Comparison of ENCODE assay signal across 12 mouse cellular contexts in the genomic region with DNA sequence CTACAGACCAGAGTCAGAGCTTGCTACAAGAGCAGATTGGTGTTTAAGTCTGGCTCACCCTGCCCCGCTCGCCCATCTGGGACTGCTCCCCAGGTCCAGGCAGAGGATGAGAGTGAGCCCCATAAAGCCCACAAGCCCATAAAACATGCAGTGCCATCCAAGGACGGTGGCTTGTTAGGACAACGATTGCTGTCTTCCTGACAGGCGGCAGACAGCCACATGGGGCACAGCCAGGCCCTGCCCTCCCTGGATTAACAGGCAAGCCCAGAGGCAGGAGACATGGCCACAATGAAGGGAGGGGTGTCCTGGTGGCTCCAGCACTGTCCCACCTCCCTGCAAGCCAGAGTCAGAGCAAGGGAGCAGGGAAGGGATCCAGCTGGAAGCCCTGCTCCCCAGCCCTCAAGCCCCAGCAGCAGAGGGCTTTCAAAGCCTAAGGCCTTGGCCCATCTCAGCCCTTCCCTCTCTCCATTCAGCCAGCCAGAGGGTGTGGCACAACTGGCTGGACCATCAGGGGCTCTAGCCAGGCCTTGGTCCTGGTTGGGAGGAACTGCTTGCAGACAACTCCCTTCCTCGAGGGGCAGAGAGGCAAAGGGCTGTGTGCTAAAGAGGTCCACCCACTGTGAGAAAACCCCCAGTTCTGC. TPM values are rescaled to one million over a fixed set of nuclear protein-coding genes. Genes with fewer than 3 reads are reported as not detected.
A peak's percentile ranks its signal among the peaks of the same experiment; 100 is the strongest.
DNase-seq lines count a peak whose midpoint lies in the region; ATAC-seq and TF ChIP-seq lines count a peak whose summit lies in the region.
"Had no signal": no experiment of that assay in that cellular context is flagged by ENCODE, and none has a peak within 500 bp of the region (broad histone marks: within the 10 kb centered on the region; RNA-seq: fewer than 3 reads in every experiment).

No protein-coding gene starts in this region.

- no peaks in the 10 kb centered on the region for H3K36me3 ChIP-seq in kidney, postnatal 0 days (ENCODE audit: insufficient read depth, low read length)
- no peaks in the 10 kb centered on the region for H3K36me3 ChIP-seq in heart, embryonic 16.5 days (ENCODE audit: control insufficient read depth, insufficient read depth)
- H3K36me3 ChIP-seq: midbrain, embryonic 15.5 days had no signal

- DNase-seq in kidney, postnatal 0 days (ENCODE audit: low spot score): no peak
- no peak for DNase-seq in kidney, postnatal 36 days
- peak; percentile 70 for DNase-seq in lung, postnatal 25 days (ENCODE audit: low spot score)
- no peak for DNase-seq in layer of hippocampus, postnatal 14 days (ENCODE audit: low spot score in 2 of 2)
- DNase-seq in thymus, postnatal 0 days (ENCODE audit: low spot score): no peak

- H3K4me2 ChIP-seq in kidney, postnatal 0 days (ENCODE audit: low read length): no peak overlapping the region
- no peak overlapping the region for H3K4me2 ChIP-seq in heart, embryonic 16.5 days (ENCODE audit: low read depth, low read length)
- H3K4me2 ChIP-seq: midbrain, embryonic 15.5 days had no signal

- no peak for ATAC-seq in kidney, postnatal 0 days (replicated peaks; ENCODE audit: low FRiP score, low read depth)
- 0 out of 2 replicates have a peak, but pooled peaks have one; percentile 24 for ATAC-seq in heart, embryonic 16.5 days (replicated peaks; ENCODE audit: extremely low read depth, insufficient read depth, low FRiP score)
- no peak for ATAC-seq in megakaryocyte-erythroid progenitor cell, adult 5-6 weeks (replicated peaks; ENCODE audit: low FRiP score, low TSS enrichment, poor library complexity, severe bottlenecking)
- ATAC-seq: inflammation-experienced regulatory T-cells, adult 6 months; midbrain, embryonic 15.5 days; Patski had no signal

- no peak for TF ChIP-seq POLR2A in embryonic fibroblast, embryonic 13.5 days (IDR thresholded peaks at IDR 0.05; ENCODE audit: low read depth, low read length)

- WGBS in kidney, postnatal 0 days: 55% methylated on average over 6 of the region's 6 CpGs
- WGBS in heart, embryonic 16.5 days: 66% methylated on average over 6 of the region's 6 CpGs

- peak overlapping the region; percentile 64 for H3K27ac ChIP-seq in kidney, postnatal 0 days
- H3K27ac ChIP-seq in embryonic fibroblast, embryonic 13.5 days (ENCODE audit: insufficient read depth, low read length): peak overlapping the region; percentile 58
- peak overlapping the region; percentile 12 for H3K27ac ChIP-seq in heart, embryonic 16.5 days (ENCODE audit: low read length)
- H3K27ac ChIP-seq: midbrain, embryonic 15.5 days had no signal

- H3K4me1 ChIP-seq in kidney, postnatal 0 days (replicated peaks; ENCODE audit: insufficient read depth, low read length): peaks cover 24% of the 10 kb centered on the region
- peaks cover 4% of the 10 kb centered on the region for H3K4me1 ChIP-seq in embryonic fibroblast, embryonic 13.5 days (ENCODE audit: control insufficient read depth, insufficient read depth, low read length)
- peaks cover 32% of the 10 kb centered on the region for H3K4me1 ChIP-seq in heart, embryonic 16.5 days (ENCODE audit: control insufficient read depth, insufficient read depth, low read length)
- H3K4me1 ChIP-seq: midbrain, embryonic 15.5 days had no signal

- H3K9ac ChIP-seq in kidney, postnatal 0 days (ENCODE audit: low read depth, low read length): no peak overlapping the region
- H3K9ac ChIP-seq in heart, embryonic 16.5 days (ENCODE audit: low read length): peak overlapping the region; percentile 1; the same call in 1 of the 2 replicates
- H3K9ac ChIP-seq: midbrain, embryonic 15.5 days had no signal

- H3K27me3 ChIP-seq in kidney, postnatal 0 days (ENCODE audit: insufficient read depth, low read length): no peaks in the 10 kb centered on the region
- H3K27me3 ChIP-seq in heart, embryonic 16.5 days (ENCODE audit: control insufficient read depth, insufficient read depth, low read length): no peaks in the 10 kb centered on the region
- H3K27me3 ChIP-seq: midbrain, embryonic 15.5 days; Patski had no signal

- H3K9me3 ChIP-seq in kidney, postnatal 0 days (replicated peaks; ENCODE audit: low read length): no peaks in the 10 kb centered on the region
- no peaks in the 10 kb centered on the region for H3K9me3 ChIP-seq in heart, embryonic 16.5 days (replicated peaks; ENCODE audit: control insufficient read depth, low read length)
- H3K9me3 ChIP-seq: midbrain, embryonic 15.5 days had no signal

- TF ChIP-seq CTCF in kidney, postnatal 0 days (IDR thresholded peaks at IDR 0.05; ENCODE audit: low read depth): no peak
- no peak for TF ChIP-seq CTCF in embryonic fibroblast, embryonic 13.5 days (IDR thresholded peaks at IDR 0.05; ENCODE audit: borderline replicate concordance, insufficient read depth, low read length)

- H3K4me3 ChIP-seq in kidney, postnatal 0 days (replicated peaks; ENCODE audit: low read depth, low read length): no peak overlapping the region
- H3K4me3 ChIP-seq in embryonic fibroblast, embryonic 13.5 days (ENCODE audit: insufficient read depth, low read length): no peak overlapping the region
- H3K4me3 ChIP-seq in heart, embryonic 16.5 days (ENCODE audit: low read length): no peak overlapping the region
- H3K4me3 ChIP-seq: midbrain, embryonic 15.5 days had no signal

RNA-seq across cellular contexts. Expression of a gene that starts 40.1 kb away (rescaled TPM):
- 65.4 and 71.8 TPM in 2 replicates for polyA plus RNA-seq in kidney, postnatal 0 days (2015; fragmentation: Nextera tagmentation; extraction: Ambion mirVana)
- polyA plus RNA-seq in embryonic fibroblast, embryonic 13.5 days (2011; ENCODE audit: insufficient read length, low read depth, missing spikeins): 122 and 198 TPM in 2 replicates
- polyA plus RNA-seq in heart, embryonic 16.5 days (2015; fragmentation: Nextera tagmentation; extraction: Ambion mirVana): 120 and 144 TPM in 2 replicates
- 10 to 100 TPM; 49.6 to 52.2 TPM for total RNA-seq in layer of hippocampus, postnatal 14 days (2021)
- 12.6 and 13.0 TPM in 2 replicates for polyA plus RNA-seq in thymus, postnatal 0 days (2015; fragmentation: Nextera tagmentation; extraction: Ambion mirVana)
- total RNA-seq in megakaryocyte-erythroid progenitor cell, adult 5-6 weeks (2014; fragmentation: Nextera tagmentation): 62.1 and 69.2 TPM in 2 replicates
- total RNA-seq in megakaryocyte-erythroid progenitor cell, adult 5-6 weeks (2017): 17.3 and 25.3 TPM in 2 replicates

RNA-seq across cellular contexts. Expression of a gene that starts 41.2 kb away (rescaled TPM):
- 0.07 and 0.18 TPM in 2 replicates for polyA plus RNA-seq in kidney, postnatal 0 days (2015; fragmentation: Nextera tagmentation; extraction: Ambion mirVana)
- 0.56 TPM in 1 of 2 replicates, not detected in the other for polyA plus RNA-seq in embryonic fibroblast, embryonic 13.5 days (2011; ENCODE audit: insufficient read length, low read depth, missing spikeins)
- 0.45 and 0.91 TPM in 2 replicates for polyA plus RNA-seq in heart, embryonic 16.5 days (2015; fragmentation: Nextera tagmentation; extraction: Ambion mirVana)
- total RNA-seq in layer of hippocampus, postnatal 14 days (2021): under 1 TPM; 0.18 to 0.24 TPM
- polyA plus RNA-seq in thymus, postnatal 0 days (2015; fragmentation: Nextera tagmentation; extraction: Ambion mirVana): 0.08 and 0.15 TPM in 2 replicates
- total RNA-seq in megakaryocyte-erythroid progenitor cell, adult 5-6 weeks (2014; fragmentation: Nextera tagmentation): not detected in 2 replicates
- total RNA-seq in megakaryocyte-erythroid progenitor cell, adult 5-6 weeks (2017): 0.70 TPM in 1 of 2 replicates, not detected in the other
- polyA plus RNA-seq: cortical plate, adult 2 months; inflammation-experienced regulatory T-cells, adult 6 months had no signal

Comparison
In these comparisons a context has a peak if more than half of its experiments do, and no peak if none do; other contexts are left out.
1. H3K27ac ChIP-seq: peak in every context shown above with its lines; median percentile 64 in kidney, postnatal 0 days; 58 in embryonic fibroblast, embryonic 13.5 days; 12 in heart, embryonic 16.5 days.